Mouse (Mus musculus): ENCODE measurements around the gene Col25a1.

- TF ChIP-seq POLR2A (IDR thresholded peaks at IDR 0.05; ENCODE audit: low read depth, low read length) (no peak), CTCF (conservative IDR thresholded peaks at IDR 0.05; ENCODE audit: insufficient read depth, insufficient read length, low read depth, low read length) (no peak)
These were observed 16.5 kb downstream of the Col25a1 start for GRCm38 (mm10) chr3:130147827-130148226.
